Mouse (Mus musculus): ENCODE data around the gene Atxn7l1. TPM values are rescaled to one million over a fixed set of nuclear protein-coding genes. Genes with fewer than 3 reads are reported as not detected.

The Atxn7l1 gene
- polyA plus RNA-seq, 1 experiment from 2014 or later = 9.0 TPM

DNA sequence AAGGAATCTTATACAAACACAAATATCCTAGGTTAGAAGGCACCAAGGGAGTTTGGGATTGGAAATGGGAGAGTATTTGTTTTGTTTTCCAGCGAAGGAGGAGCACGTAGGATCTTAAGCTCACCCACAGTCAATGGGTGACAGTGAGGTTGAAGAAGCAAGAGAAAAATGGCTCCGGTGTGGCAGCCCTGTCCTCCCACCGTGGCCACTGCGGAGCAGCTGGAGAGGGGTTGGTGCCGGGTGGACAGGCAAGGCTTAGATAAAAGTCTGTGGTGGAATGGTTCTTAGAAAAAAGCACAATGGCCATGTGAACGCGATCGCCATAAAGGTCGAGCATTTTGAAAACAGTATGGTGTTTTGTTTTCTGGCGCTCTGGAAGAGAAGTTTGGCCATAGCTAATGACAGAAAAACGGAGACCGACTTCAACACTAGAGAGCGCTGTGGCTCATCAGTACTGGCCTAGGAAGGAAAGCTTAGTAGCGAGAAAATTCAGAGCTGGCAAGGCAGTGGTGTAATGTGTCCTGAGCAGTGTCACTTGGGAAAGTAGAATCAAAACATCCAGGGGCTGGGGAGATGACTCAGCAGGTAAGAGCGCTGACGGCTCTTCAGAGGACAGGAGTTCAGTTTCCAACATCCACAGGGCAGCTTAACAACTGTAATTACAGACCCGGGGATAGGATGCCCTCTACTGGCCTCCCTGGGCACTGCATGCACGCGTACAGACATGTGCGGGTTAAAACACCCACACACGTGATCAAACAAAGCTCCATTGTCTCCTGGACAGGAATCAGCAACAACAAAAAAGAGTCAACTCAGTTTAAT, 232.3 kb downstream of the Atxn7l1 start:
- no peaks in the 10 kb centered on the region for H3K36me3 ChIP-seq
- ATAC-seq (ENCODE audit: low read depth) (peak; percentile 87), DNase-seq (peak; percentile 78)
- 0 out of 2 replicates have a peak overlapping the region, but pooled peaks have one; percentile 9 for H3K27ac ChIP-seq
- peak overlapping the region; percentile 41 for H3K4me3 ChIP-seq (replicated peaks)
- peak overlapping the region; percentile 40; the same call in 1 of the 2 replicates for H3K9ac ChIP-seq
- H3K27me3 ChIP-seq = no peaks in the 10 kb centered on the region
- peaks cover 6% of the 10 kb centered on the region for H3K4me1 ChIP-seq (replicated peaks)
- peak overlapping the region; percentile 61 for H3K4me2 ChIP-seq
- WGBS (ENCODE audit: insufficient replicate concordance) = 16% methylated on average over 22 of the region's 22 CpGs
- H3K9me3 ChIP-seq (replicated peaks) = no peaks in the 10 kb centered on the region

DNA sequence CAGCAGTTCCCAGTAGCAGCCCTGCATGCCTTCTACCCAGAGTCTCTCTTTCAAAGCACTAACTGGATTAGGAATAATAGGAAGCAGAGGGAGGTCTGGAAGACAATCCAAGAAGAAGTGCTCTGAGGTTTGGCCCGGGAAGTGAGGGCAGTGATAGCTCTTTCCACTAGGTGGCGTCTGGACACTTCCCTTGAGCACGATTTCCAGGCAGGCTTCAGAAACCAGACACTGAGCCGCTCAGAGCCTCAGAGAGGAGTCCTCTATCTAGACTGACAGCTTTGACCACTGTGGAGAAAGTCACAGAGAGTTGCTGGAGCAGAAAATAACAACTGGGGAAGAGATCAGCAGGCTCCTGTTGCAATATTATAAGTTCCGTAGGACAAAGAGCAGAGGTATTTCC, 241.3 kb downstream of the Atxn7l1 start:
- H3K4me3 ChIP-seq (replicated peaks) = no peak overlapping the region
- peak; percentile 45; the same call in 1 of the 2 replicates for ATAC-seq (ENCODE audit: low read depth)
- no peaks in the 10 kb centered on the region for H3K36me3 ChIP-seq
- 14% methylated on average over 5 of the region's 5 CpGs for WGBS (ENCODE audit: insufficient replicate concordance)
- H3K4me1 ChIP-seq (replicated peaks) = peaks cover 3% of the 10 kb centered on the region; the same call in 1 of the 2 replicates
- no peaks in the 10 kb centered on the region for H3K27me3 ChIP-seq
- H3K4me2 ChIP-seq = no peak overlapping the region
- no peaks in the 10 kb centered on the region for H3K9me3 ChIP-seq (replicated peaks)
- no peak overlapping the region for H3K9ac ChIP-seq
- peak; percentile 35 for DNase-seq
- no peak overlapping the region for H3K27ac ChIP-seq

DNA sequence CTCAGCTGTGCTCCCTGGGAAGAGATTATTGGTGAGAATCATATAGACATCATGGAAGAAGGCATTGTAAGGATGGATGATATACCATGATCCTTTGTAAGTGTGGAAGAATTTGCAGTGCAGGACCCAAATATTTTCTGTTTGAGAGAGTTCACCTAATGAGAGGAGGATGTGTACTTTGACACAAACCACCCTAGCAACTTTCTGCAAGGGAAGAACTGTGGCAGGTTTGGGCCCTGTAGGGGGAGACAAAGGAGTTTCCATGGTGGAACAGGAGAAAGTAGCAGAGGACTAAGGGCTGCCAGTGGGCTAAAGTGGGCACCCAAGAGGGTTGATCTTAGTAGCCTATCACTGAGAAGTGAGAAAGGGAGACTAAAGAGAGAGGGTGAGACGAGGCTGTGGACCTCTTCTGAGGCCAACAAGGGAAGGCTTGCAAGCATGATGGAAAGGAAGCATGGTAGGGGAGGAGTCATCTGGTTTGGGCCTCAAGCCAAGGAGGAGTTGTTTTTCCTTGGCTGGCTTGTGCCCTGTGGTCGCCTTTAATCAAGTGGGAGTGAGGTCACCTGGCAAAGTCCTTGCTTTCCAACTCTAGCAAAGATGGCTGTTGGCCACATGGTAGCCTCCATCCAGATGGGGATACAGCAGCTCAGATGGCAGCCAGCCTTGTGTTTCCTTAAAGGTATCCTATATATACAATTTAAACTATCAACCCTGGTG, 243.5 kb downstream of the Atxn7l1 start:
- no peak for DNase-seq
- no peak overlapping the region for H3K4me3 ChIP-seq (replicated peaks)
- H3K4me1 ChIP-seq (replicated peaks) = peaks cover 16% of the 10 kb centered on the region
- H3K27ac ChIP-seq = no peak overlapping the region
- no peaks in the 10 kb centered on the region for H3K36me3 ChIP-seq
- WGBS (ENCODE audit: insufficient replicate concordance) = 52% methylated on average over 2 of the region's 2 CpGs
- ATAC-seq (ENCODE audit: low read depth) = no peak
- no peak overlapping the region for H3K9ac ChIP-seq
- no peak overlapping the region for H3K4me2 ChIP-seq
- H3K9me3 ChIP-seq (replicated peaks) = no peaks in the 10 kb centered on the region
- no peaks in the 10 kb centered on the region for H3K27me3 ChIP-seq

DNA sequence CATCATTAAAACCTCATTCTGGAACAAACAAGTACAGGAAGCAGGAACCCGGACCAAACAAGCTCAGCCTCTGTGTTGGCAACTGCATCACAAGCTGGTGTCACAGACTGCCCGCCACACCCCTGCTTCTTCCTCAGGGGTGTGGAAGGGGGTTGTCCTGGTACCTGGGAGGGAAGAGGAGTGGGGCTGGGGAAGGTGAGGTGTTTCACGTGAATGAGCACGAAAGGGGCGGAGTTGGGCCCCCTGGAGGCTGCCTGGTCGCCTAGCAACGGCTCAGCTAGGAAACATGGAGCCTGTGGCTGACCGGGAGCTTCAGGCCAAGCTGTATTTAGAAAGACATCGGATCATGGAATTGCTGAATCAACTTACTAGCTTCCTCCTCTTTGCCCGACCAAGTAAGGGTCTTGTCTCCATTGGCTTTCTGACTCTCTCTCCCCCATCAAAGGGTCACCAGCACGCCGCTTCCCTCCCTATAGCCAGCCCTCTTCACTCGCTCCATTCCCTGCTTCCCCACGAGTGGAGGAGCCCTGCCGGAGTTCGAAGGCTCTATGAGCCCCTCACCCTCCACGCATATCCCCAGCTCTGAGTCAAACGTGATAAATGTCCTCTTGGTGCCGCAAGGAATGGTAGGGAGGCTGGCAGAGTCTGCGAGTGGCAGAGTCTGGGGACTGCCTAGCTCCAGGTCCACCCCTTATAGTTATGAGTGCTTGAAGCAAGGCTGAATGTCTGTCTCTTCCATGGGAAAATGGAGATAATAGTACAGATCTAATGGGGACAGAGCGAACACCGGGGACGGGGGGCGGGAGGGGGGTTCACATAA, 247.5 kb downstream of the Atxn7l1 start, which contains the start of gene Efcab10:
TSS of gene Efcab10 (plus strand) at position 51 of the 820 bp plus-strand sequence.
- Histone ChIP-seq H3K4me3 (replicated peaks) (no peak within 1 kb of the TSS), H3K27me3 (no peaks in the 10 kb centered on the region), H3K9me3 (replicated peaks) (no peaks in the 10 kb centered on the region), H3K36me3 (no peaks in the 10 kb centered on the region), H3K9ac (no peak within 1 kb of the TSS; the same call in 1 of the 2 replicates), H3K4me1 (replicated peaks) (peaks cover 13% of the 10 kb centered on the region; the same call in 1 of the 2 replicates), H3K4me2 (peak within 1 kb of the TSS; percentile 28), H3K27ac (no peak within 1 kb of the TSS)
- ATAC-seq (ENCODE audit: low read depth) (no peak), DNase-seq (no peak)
- WGBS (ENCODE audit: insufficient replicate concordance) = 24% methylated on average over 24 of the region's 24 CpGs

DNA sequence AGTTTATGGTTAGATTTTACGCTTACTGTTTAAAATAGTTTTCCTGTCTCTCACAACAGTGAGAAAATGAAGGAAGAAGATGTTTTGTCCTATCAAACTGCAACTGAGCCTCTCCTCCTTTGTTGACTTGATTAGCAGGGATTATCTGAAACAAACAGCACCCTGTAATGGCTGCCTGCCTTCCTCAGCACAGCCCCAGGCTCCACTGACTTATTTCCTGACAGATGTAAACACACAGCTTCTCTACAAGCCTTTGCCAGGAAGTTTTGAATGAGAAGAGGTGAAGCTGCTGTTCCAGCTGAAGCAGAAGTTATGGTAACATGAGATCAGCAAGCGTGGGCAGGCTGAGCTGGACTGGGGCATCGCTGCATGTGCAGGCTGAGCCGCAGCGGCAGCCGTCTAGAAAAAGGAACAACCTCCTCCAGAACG, 255.8 kb downstream of the Atxn7l1 start:
- Histone ChIP-seq H3K9me3 (replicated peaks) (no peaks in the 10 kb centered on the region), H3K9ac (no peak overlapping the region), H3K4me3 (replicated peaks) (no peak overlapping the region), H3K4me2 (peak overlapping the region; percentile 35), H3K27me3 (no peaks in the 10 kb centered on the region), H3K4me1 (replicated peaks) (peaks cover 3% of the 10 kb centered on the region; the same call in 1 of the 2 replicates), H3K27ac (no peak overlapping the region), H3K36me3 (no peaks in the 10 kb centered on the region)
- ATAC-seq (ENCODE audit: low read depth) (peak; percentile 65), DNase-seq (no peak)
- 14% methylated on average over 7 of the region's 7 CpGs for WGBS (ENCODE audit: insufficient replicate concordance)

DNA sequence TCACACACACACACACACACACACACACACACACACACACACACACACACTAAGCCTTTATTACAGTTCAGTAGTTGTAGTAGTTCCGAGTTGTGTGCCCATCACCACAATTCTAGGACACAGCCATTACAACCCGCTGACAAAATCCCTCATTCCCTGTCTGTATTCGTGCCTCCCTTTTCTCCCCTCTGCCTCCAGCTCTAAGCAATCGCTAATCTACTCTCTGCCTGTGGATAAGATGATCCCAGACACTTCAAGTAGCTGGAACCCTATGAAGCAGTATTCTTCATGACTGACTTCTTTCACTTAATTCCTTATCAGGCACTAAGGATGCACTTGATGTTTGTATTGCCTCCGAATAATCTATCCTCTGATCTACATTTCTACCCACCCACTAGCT, 257.5 kb downstream of the Atxn7l1 start:
- no peak overlapping the region for H3K4me3 ChIP-seq (replicated peaks)
- no peaks in the 10 kb centered on the region for H3K9me3 ChIP-seq (replicated peaks)
- 66% methylated on average over 5 of the region's 5 CpGs for WGBS (ENCODE audit: insufficient replicate concordance)
- DNase-seq (no peak), ATAC-seq (ENCODE audit: low read depth) (no peak)
- no peak overlapping the region for H3K27ac ChIP-seq
- no peak overlapping the region for H3K4me2 ChIP-seq
- no peaks in the 10 kb centered on the region for H3K27me3 ChIP-seq
- H3K9ac ChIP-seq = no peak overlapping the region
- H3K36me3 ChIP-seq = no peaks in the 10 kb centered on the region
- peaks cover 3% of the 10 kb centered on the region; the same call in 1 of the 2 replicates for H3K4me1 ChIP-seq (replicated peaks)

DNA sequence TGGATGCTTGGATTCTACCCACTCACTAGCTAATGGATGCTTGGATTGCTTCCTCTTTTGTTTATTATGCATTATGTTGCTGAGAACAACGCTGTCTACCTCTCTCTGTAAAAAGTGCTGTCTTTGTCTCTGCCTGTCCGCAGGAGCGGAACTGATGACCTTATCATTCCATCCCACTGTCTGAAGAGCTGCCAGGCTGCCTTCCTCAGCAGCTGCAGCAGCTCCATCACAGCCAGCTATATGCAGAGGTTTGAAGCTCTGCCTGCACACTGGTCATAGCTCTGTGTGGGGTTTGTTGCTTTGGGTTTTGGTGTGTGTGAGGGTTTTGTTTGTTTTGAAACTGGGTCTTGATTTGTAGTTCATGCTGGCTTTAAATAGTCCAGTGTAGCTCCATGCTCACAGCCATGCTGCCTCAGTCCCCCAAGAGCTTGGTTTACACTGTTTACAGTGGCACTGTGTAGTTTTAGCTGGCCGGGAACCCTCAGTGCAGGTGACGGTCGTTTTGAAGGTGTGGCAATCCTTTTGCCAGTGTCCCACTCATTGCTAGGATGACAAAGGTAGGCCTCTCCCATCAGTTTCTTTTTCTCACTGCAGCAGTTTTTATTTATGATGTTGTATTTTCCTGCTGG, 258.0 kb downstream of the Atxn7l1 start:
- no peaks in the 10 kb centered on the region for H3K27me3 ChIP-seq
- WGBS (ENCODE audit: insufficient replicate concordance) = 32% methylated on average over 6 of the region's 6 CpGs
- DNase-seq (no peak), ATAC-seq (ENCODE audit: low read depth) (no peak)
- peaks cover 3% of the 10 kb centered on the region; the same call in 1 of the 2 replicates for H3K4me1 ChIP-seq (replicated peaks)
- no peak overlapping the region for H3K4me3 ChIP-seq (replicated peaks)
- no peaks in the 10 kb centered on the region for H3K9me3 ChIP-seq (replicated peaks)
- H3K4me2 ChIP-seq = no peak overlapping the region
- no peak overlapping the region for H3K9ac ChIP-seq
- H3K36me3 ChIP-seq = no peaks in the 10 kb centered on the region
- no peak overlapping the region for H3K27ac ChIP-seq

DNA sequence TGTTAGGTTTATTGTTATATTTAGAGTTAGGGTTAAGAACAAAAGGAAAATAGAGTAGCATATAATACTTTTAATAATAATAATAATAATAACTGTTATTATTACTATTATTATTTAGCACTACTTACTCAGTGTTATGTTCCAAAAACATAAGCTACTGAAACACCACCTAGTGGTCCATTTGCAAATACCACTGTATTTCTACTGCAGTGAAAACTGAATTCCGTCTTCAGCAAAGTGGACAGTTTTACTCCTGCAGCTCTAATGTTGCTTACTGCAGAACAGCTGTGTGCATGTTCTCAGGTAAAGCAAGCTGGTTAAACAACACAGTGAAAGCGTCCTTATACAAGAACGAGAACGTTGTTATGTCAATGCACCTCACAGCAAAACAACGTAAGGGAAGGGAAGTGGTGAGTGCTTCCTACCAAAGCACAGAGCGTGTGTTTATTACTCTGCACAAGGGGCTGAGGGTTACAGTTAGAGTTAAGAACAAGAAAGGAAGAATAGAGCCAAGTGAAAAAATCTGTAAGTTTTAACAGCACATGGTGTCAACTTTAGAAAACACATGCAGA, 264.2 kb downstream of the Atxn7l1 start:
- Histone ChIP-seq H3K27ac (no peak overlapping the region), H3K4me1 (replicated peaks) (no peaks in the 10 kb centered on the region), H3K27me3 (no peaks in the 10 kb centered on the region), H3K9ac (no peak overlapping the region), H3K36me3 (no peaks in the 10 kb centered on the region), H3K4me2 (no peak overlapping the region), H3K9me3 (replicated peaks) (no peaks in the 10 kb centered on the region), H3K4me3 (replicated peaks) (no peak overlapping the region)
- DNase-seq (no peak), ATAC-seq (ENCODE audit: low read depth) (no peak)
- 27% methylated on average over 6 of the region's 6 CpGs for WGBS (ENCODE audit: insufficient replicate concordance)
